Mouse (Mus musculus): ENCODE measurements at regions not wholly inside any gene's neighbourhood (a gene's known extent, or its start where the extent isn't known, plus 50 kb on each side); places are given as distances from the start of the nearest gene placed in this dataset.

DNA sequence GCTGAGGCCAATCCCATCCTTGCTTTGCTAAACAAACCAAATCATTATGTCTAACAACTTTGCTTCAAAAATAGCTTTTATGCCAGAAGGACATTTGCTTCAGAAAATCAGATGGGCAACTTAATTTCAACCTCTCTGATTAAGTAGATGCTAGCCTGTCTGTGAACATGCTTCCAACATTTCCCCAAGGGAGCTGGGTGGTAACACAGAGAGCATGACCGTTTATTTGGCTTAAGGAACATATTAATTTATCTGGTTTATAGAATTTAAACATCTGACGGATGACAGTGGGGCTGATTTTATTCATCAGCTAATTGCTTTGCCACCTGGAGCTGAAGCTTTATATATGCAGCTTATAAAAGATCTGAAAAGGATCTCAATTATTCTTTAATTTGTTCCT is 245.1 kb upstream of the Spred2 start:
- no peaks in the 10 kb centered on the region for H3K4me1 ChIP-seq (ENCODE audit: control insufficient read depth, insufficient read depth, low read length)
- no peak overlapping the region for H3K9ac ChIP-seq (ENCODE audit: low read depth, low read length)
- H3K27me3 ChIP-seq (ENCODE audit: control insufficient read depth, insufficient read depth, low read length), result peaks cover 1% of the 10 kb centered on the region; the same call in 1 of the 2 replicates
- 61% methylated on average over 2 of the region's 2 CpGs for WGBS
- DNase-seq, result no peak
- H3K79me2 ChIP-seq (replicated peaks; ENCODE audit: control insufficient read depth, insufficient read depth, low read length), result no peaks in the 10 kb centered on the region
- intact Hi-C loops (cut with DNase I), result no loop called here
- no peak overlapping the region for H3K4me3 ChIP-seq
- H3K27ac ChIP-seq, result no peak overlapping the region
- no peak for TF ChIP-seq POLR2A (IDR thresholded peaks at IDR 0.05; ENCODE audit: insufficient read depth, low read depth, low read length)
- no peak for TF ChIP-seq CTCF (IDR thresholded peaks at IDR 0.05)
- no peak for TF ChIP-seq EP300 (IDR thresholded peaks at IDR 0.05; ENCODE audit: insufficient read depth, low read depth, low read length)
- no peaks in the 10 kb centered on the region for H3K36me3 ChIP-seq (ENCODE audit: control insufficient read depth, insufficient read depth, low read length)

DNA sequence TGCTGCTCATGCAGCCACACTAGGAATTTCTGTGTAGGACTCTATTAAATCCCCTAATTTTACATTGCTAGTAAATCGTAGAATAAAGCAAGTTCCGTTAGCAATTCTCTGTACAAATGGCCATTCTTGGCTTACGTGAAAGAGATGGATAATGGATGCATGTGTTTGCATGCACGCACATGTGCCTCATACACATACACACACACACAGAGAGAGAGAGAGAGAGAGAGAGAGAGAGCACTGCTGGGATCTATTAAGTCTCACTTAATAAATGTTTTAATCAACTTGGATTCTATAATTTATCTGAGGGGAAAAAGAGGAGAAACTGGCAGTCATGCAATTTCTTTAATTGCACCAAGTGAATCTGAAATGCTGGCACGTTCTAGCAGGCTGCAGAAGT is 244.5 kb upstream of the Spred2 start:
- intact Hi-C loops (cut with DNase I), result no loop called here
- H3K4me3 ChIP-seq, result no peak overlapping the region
- no peaks in the 10 kb centered on the region for H3K4me1 ChIP-seq (ENCODE audit: control insufficient read depth, insufficient read depth, low read length)
- H3K79me2 ChIP-seq (replicated peaks; ENCODE audit: control insufficient read depth, insufficient read depth, low read length), result no peaks in the 10 kb centered on the region
- 87% methylated on average over 5 of the region's 5 CpGs for WGBS
- no peak overlapping the region for H3K9ac ChIP-seq (ENCODE audit: low read depth, low read length)
- H3K27ac ChIP-seq, result no peak overlapping the region
- no peak for DNase-seq
- H3K36me3 ChIP-seq (ENCODE audit: control insufficient read depth, insufficient read depth, low read length), result no peaks in the 10 kb centered on the region
- no peaks in the 10 kb centered on the region for H3K27me3 ChIP-seq (ENCODE audit: control insufficient read depth, insufficient read depth, low read length)
- TF ChIP-seq CTCF (IDR thresholded peaks at IDR 0.05) (no peak), EP300 (IDR thresholded peaks at IDR 0.05; ENCODE audit: insufficient read depth, low read depth, low read length) (no peak), POLR2A (IDR thresholded peaks at IDR 0.05; ENCODE audit: insufficient read depth, low read depth, low read length) (no peak)

DNA sequence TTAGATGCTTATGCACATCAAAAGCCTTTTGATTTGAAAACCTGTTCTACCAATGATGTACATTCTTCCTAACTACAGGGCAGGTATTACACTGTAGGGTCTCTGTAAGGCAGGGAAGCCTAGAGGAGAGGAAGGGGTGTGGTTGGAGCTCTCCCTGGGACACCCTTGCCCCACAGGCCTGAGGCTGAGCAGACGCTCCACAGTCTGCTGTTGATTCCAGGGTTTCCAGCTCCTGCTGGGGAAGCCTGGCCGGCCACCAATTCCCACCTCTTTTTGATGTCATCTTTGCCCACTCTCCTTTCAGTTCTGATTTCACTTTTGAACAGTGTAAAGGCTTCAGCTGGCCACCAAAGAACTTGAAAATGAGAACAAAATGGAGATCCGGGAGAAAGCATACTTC is 223.0 kb upstream of the Spred2 start:
- H3K4me3 ChIP-seq, result no peak overlapping the region
- WGBS, result 57% methylated on average over 3 of the region's 3 CpGs
- no peak overlapping the region for H3K27ac ChIP-seq
- no peaks in the 10 kb centered on the region for H3K79me2 ChIP-seq (replicated peaks; ENCODE audit: control insufficient read depth, insufficient read depth, low read length)
- H3K27me3 ChIP-seq (ENCODE audit: control insufficient read depth, insufficient read depth, low read length), result no peaks in the 10 kb centered on the region
- TF ChIP-seq EP300 (IDR thresholded peaks at IDR 0.05; ENCODE audit: insufficient read depth, low read depth, low read length) (no peak), POLR2A (IDR thresholded peaks at IDR 0.05; ENCODE audit: insufficient read depth, low read depth, low read length) (no peak), CTCF (IDR thresholded peaks at IDR 0.05) (no peak)
- intact Hi-C loops (cut with DNase I), result no loop called here
- H3K4me1 ChIP-seq (ENCODE audit: control insufficient read depth, insufficient read depth, low read length), result no peaks in the 10 kb centered on the region
- no peak for DNase-seq
- H3K9ac ChIP-seq (ENCODE audit: low read depth, low read length), result no peak overlapping the region
- H3K36me3 ChIP-seq (ENCODE audit: control insufficient read depth, insufficient read depth, low read length), result no peaks in the 10 kb centered on the region

DNA sequence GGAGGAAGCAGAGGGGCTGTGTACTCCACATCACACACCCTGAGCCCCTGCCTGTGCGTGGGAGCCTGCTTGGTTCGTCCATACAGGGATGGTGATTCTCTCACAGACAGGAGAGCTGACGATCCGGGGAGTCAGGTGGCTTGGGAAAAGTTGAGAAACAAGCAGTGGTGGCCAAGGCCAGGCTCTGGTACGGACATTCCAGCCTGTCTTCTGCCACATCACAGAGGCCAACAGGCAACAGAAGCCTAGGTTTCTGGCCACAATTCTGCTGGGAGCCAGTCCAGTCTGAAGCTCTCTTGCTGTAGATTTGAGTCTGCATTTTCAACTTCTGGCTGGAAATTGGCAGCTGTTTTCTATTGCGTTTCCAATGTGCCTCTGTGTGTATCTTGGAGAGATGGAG is 215.4 kb upstream of the Spred2 start:
- peaks cover 2% of the 10 kb centered on the region; the same call in 1 of the 2 replicates for H3K4me1 ChIP-seq (ENCODE audit: control insufficient read depth, insufficient read depth, low read length)
- intact Hi-C loops (cut with DNase I), result no loop called here
- no peaks in the 10 kb centered on the region for H3K27me3 ChIP-seq (ENCODE audit: control insufficient read depth, insufficient read depth, low read length)
- no peaks in the 10 kb centered on the region for H3K36me3 ChIP-seq (ENCODE audit: control insufficient read depth, insufficient read depth, low read length)
- H3K27ac ChIP-seq, result no peak overlapping the region
- DNase-seq, result no peak
- TF ChIP-seq EP300 (IDR thresholded peaks at IDR 0.05; ENCODE audit: insufficient read depth, low read depth, low read length) (no peak), POLR2A (IDR thresholded peaks at IDR 0.05; ENCODE audit: insufficient read depth, low read depth, low read length) (no peak), CTCF (IDR thresholded peaks at IDR 0.05) (no peak)
- no peak overlapping the region for H3K4me3 ChIP-seq
- no peaks in the 10 kb centered on the region for H3K79me2 ChIP-seq (replicated peaks; ENCODE audit: control insufficient read depth, insufficient read depth, low read length)
- no peak overlapping the region for H3K9ac ChIP-seq (ENCODE audit: low read depth, low read length)
- WGBS, result 76% methylated on average over 6 of the region's 6 CpGs

DNA sequence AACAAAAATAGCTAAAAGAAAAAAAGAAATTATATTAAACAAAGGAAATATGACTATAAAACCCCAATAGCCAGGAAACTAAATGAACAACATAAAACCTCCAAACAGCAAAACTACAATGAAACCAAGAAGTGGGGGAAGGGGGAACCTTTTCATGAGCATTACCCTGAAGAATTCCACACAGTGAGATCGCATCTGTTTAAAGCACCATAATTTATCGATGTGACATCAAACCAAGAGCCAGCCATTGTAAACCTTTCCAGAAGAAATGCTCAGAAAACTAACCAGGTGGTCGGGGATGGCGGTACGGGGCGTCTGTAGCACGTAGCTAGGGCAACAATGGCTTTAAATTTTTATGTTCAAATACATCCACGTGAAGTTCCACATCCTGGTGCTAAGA is 214.8 kb upstream of the Spred2 start:
- TF ChIP-seq CTCF (IDR thresholded peaks at IDR 0.05) (no peak), POLR2A (IDR thresholded peaks at IDR 0.05; ENCODE audit: insufficient read depth, low read depth, low read length) (no peak)
- DNase-seq, result no peak
- WGBS, result 92% methylated on average over 8 of the region's 8 CpGs
- H3K9ac ChIP-seq (ENCODE audit: low read depth, low read length), result no peak overlapping the region
- intact Hi-C loops (cut with DNase I), result no loop called here
- H3K79me2 ChIP-seq (replicated peaks; ENCODE audit: control insufficient read depth, insufficient read depth, low read length), result no peaks in the 10 kb centered on the region
- H3K4me3 ChIP-seq, result no peak overlapping the region
- H3K4me1 ChIP-seq (ENCODE audit: control insufficient read depth, insufficient read depth, low read length), result peaks cover 2% of the 10 kb centered on the region; the same call in 1 of the 2 replicates
- no peaks in the 10 kb centered on the region; the same call in 1 of the 2 replicates for H3K36me3 ChIP-seq (ENCODE audit: control insufficient read depth, insufficient read depth, low read length)
- no peak overlapping the region for H3K27ac ChIP-seq
- H3K27me3 ChIP-seq (ENCODE audit: control insufficient read depth, insufficient read depth, low read length), result no peaks in the 10 kb centered on the region

DNA sequence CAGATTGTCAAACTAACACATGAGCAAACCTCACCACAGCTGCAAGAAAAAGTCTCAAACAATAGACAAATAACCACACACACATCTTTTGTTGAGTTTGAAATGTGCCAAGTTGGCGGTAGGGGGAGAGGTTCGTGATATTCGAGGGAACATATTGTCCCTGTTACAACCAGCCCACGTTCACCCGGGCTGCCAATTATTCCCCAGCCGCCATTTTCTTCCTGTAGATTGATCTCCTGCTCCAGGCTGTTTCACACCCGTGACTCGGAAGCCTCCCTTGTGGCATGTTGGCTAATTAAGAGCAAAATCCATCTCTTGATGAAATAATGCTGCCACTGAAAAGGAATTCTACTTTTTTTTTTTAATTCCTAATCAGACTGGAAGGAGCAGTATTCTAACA is 211.1 kb upstream of the Spred2 start:
- H3K9ac ChIP-seq (ENCODE audit: low read depth, low read length), result no peak overlapping the region
- H3K79me2 ChIP-seq (replicated peaks; ENCODE audit: control insufficient read depth, insufficient read depth, low read length), result no peaks in the 10 kb centered on the region
- no peaks in the 10 kb centered on the region; the same call in 1 of the 2 replicates for H3K36me3 ChIP-seq (ENCODE audit: control insufficient read depth, insufficient read depth, low read length)
- H3K4me1 ChIP-seq (ENCODE audit: control insufficient read depth, insufficient read depth, low read length), result peaks cover 2% of the 10 kb centered on the region; the same call in 1 of the 2 replicates
- TF ChIP-seq EP300 (IDR thresholded peaks at IDR 0.05; ENCODE audit: insufficient read depth, low read depth, low read length), result no peak
- no peak for TF ChIP-seq POLR2A (IDR thresholded peaks at IDR 0.05; ENCODE audit: insufficient read depth, low read depth, low read length)
- TF ChIP-seq CTCF (IDR thresholded peaks at IDR 0.05), result no peak
- intact Hi-C loops (cut with DNase I), result no loop called here
- no peaks in the 10 kb centered on the region for H3K27me3 ChIP-seq (ENCODE audit: control insufficient read depth, insufficient read depth, low read length)
- H3K4me3 ChIP-seq, result no peak overlapping the region
- no peak for DNase-seq
- H3K27ac ChIP-seq, result no peak overlapping the region
- 85% methylated on average over 8 of the region's 8 CpGs for WGBS
